Mouse (Mus musculus): ENCODE measurements around the gene Eml2.

Eml2 gene

DNA sequence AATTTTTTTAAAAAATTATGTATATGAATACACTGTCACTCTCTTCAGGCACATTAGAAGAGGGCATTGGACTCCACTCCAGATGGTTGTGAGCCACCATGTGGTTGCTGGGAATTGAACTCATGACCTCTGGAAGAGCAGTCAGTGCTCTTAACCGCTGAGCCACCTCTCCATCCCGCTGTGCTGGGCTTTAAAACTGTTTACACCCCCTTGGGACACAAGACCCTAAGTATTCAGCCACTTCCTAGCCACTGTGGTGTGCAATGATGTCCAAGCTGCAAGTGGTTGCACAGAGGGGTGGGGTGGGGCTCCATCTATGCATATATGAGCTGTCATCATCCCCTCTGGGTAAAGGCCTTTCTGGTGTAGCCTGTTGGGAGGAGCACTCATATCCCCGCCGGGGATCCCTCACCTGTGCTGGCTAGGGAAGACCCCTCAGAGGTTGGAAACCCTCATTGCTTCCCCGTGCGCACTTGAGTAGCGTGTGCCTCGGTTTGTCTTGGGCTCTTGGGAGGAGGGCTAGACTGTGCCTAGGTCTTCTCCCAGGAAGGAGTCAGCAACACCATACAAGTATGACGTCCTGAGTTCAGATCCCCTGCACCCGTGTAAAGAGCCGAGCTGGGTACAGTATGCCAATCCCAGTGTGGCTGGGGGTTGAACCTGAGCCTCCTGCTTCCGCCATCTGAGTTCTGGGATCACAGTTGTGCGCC lies 32.1 kb downstream of the Eml2 start:
- DNase-seq: no peak

DNA sequence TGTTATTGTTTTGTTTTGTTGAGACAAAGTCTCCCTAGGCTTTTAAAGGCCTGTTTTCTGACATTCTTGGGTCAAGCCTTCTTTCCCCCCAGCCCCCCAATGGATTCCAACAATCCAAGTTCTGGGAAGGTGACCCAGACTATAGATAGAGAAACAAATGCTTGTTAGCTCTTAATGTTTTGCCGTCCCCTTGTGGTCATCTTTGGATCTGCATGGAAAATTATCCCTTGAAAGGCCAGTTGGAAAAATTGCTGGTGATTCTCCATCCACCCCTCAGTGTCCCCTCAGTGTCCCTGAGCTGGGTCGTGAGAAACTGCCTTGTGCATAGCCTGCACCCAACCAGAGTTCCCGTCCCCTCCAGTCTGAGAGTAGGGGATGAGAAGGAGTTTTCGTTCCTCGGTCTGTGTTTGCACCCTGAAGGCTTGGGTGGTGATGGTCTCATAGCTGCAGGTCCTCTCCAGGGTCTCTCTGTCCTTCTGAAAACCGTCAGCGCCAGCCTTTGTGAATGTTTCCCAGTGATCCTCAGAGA lies 32.8 kb downstream of the Eml2 start:
- DNase-seq: peak; percentile 62 to 81

DNA sequence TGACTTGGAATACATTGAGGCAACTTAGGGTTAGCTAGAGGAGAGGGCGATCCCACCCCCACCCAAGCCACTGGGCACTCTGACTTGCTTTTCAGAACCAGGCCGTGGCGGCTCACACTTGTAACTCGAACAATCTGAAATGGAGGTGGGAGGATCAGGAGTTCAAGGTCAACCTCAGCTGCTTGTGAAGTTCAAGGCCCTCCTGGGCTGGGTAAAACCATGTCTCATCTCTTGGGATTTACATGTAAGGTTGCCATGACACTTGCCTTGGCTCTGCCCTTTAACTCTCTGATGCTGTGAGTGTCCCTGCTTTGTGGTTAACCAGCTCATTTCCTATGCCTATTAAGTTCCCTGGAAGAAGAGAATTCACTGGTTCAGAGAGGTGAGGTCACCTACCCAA lies 33.3 kb downstream of the Eml2 start:
- DNase-seq: no peak

DNA sequence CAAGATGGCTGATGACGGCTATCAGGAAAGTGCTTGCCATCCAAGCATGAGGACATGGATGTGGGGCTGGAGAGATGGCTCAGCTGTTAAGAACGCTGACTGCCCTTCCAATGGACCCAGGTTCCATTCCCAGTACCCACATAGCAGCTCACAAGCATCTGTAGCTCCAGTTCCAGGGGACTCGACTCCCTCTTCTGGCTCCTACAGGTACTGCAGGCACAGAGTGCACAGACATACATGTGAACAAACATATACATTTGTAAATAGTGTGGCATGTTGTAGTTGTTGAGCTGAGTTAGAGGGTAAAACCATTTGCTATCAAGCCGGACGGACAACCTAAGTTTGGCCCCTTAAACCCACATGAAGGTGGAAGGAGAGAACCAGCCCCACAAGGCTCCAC lies 33.8 kb downstream of the Eml2 start:
- DNase-seq: no peak

DNA sequence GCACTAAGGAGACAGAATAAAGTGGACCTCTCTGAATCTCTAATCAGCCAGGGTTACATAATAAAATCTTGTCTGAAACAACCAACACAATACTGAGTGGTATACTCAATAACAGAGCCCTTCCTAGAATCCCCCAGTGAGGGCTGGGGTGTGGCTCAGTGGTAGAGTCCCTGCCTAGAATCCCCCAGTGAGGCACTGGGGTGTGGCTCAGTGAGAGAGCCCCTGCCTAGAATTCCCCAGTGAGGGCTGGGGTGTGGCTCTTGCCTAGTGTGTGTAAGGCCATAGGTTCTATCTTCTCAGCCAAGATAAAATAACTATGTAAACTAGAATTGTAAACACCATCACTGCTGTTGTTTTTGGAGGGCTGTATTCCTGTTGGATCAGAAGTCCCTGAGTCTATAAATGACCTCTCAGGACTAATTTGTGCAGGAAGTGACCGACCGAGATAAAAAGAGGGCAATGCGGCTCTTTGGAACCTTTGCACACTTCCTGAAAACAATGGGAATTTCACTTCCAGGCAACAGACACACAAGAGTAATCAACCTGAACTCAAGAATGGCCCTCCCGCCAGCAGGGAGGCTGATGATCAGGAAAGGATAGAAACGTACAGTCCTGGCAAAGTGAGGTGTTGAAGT lies 34.9 kb downstream of the Eml2 start:
- DNase-seq: peak; percentile 39 to 42

DNA sequence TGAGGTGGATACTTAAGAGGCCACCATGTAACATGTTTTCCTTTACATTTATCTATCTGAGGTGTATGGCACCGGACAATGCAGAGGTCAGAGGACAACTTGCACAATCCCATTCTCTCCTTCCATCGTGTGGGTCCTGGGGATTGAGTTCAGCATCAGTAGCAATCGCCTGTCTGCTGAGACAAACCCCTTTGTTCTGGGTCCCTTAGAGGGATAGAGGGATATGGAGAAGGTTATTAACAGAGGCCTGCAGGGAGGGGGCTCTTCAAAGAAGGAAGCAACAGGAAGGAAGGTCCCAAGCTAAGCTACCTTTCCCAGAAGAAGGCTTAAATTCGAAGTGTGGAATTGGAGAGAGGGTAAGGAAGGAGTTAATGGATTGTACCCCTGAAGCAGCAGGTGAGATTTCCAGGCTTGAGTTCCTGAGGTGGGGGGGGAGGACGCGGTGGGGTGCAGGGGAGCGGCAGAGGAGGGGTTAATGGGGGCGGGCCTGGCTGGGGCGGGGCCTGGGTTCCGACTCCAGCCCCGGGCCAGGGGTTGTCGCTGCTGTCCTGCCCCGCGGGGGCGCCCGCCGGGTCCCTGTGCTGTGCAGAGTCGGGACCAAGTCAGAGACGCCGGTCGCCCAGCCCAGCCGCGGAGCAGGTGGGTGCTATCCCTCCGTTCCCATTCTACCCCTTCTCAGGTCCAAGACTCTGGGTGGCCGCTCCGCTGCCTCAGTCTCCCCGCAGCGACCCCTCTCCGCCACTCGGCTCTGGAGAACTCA lies 36.0 kb downstream of the Eml2 start, which contains the start of gene Gpr4:
Gpr4 (plus strand) TSS at position 543 of the 760 bp plus-strand sequence.
- peak; percentile 54 to 74 for DNase-seq

DNA sequence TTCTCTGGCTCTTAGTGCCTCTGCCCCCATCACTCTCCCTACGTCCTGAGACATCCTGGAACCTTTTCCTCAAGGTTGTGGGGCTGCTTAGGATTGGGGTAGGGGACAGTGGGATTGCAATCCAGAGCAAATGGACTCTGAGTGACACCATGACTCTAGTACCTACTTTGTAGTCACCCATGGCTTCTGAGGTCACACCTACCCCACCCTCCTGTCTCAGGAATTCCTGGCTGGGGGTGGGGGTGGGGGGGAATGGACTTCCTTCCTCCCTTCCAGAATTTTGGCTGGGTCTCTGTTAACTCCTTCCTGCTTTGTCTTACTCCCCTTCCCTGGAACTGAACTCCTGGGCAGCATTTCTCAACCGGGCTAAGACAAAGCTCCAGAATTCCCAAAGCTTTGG lies 37.2 kb downstream of the Eml2 start:
- DNase-seq: no peak

DNA sequence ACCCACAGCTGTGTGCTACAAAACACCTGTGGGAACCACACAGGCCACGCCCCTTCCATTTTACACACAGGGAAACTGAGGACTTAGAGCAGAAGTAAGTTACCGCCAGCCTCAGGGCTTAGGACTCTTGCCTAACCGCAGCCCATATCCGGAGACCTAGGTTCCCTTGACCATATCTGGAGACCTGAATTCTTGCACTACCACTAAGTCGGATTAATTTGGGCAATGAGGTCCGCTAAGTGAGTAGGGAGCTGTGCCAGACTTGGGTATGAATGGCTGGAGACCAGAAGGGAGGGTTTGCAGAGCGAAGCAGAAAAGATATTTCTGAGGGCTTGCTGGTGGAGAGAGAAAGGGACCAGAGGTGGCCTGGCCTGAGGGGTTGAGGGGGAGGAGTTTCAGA lies 38.1 kb downstream of the Eml2 start:
- no peak for DNase-seq

DNA sequence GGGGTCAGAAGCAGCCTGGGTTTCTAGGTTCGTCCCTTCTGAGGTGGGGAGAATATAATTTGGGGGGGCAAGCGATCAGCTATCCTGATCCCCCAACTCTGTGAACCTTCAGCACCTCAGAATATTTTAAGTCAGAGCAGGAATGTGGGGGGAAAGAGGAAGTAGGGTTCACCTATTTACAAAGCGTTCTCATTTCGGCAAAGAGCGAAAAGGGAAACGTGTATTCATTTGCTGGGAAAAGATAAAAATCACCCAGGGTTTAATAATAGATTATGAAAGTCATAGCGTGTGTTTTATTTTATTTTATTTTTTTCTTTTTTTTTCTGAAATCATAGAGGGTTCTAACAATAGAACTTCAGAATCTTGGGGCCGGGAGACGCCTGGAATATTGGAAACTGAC lies 38.7 kb downstream of the Eml2 start:
- no peak for DNase-seq

DNA sequence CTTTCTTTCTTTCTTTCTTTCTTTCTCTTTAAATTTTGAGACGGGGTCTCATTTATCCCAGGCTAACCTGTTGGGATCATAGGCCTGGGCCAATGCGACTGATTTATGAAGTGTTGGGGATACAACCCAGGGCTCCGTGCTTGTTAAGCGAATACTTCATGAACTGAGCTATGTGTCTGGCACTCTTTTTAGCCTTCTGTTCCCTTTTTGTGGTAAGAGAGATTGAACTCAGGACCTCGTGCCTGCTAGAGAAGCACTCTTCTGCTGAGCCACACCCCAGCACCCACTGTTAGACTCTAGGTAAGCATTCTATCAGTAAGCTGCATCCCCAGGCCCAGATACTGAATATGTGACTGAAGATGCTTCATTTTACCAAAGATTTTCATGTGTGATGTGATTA lies 41.3 kb downstream of the Eml2 start:
- no peak for DNase-seq

DNA sequence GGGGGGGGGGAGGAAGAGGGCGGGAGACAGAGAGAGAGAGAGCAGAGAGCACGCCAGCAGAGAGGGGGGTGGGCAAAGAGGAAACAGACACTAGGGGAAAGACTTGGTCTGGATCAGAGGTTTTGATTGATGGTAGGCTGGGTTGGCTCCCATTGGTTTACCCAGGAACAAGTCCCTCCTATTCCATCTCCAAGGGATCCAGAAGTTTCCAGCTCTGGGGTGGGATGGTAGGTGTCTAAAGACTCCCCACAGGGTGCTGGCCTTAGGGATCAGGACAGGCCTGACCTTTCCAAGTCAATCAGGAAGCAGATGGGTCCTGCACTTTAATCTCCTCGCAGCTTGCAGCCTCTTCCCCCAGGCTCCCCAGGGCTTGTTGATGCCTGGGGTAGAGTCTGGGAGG lies 41.7 kb downstream of the Eml2 start:
- DNase-seq: peak in 1 of 2 experiments; percentile 39

DNA sequence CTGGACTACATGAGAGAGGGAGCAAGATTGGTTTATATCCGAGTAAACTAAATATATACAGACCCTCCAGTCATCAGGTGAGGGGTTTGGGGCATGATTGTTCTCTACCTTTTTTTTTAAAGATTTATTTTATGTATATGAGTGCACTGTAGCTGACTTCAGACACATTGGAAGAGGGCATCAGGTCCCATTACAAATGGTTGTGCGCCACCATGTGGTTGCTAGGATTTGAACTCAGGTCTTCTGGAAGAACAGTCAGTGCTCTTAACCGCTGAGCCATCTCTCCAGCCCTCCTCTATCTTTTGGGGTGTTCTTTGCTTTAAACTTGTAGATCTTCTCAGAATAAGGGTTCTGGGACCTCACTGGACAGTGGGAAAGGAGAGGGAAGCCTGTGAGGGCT lies 43.8 kb downstream of the Eml2 start:
- no peak for DNase-seq

DNA sequence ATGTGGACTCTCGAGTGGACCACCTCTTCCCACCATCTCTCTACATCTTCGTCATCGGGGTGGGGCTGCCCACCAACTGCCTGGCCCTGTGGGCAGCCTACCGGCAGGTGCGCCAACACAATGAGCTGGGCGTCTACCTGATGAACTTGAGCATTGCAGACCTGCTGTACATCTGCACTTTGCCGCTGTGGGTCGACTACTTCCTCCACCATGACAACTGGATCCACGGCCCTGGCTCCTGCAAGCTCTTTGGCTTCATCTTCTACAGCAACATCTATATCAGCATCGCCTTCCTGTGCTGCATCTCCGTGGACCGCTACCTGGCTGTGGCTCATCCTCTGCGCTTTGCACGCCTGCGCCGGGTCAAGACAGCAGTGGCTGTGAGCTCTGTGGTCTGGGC lies 46.0 kb downstream of the Eml2 start:
- DNase-seq: no peak

DNA sequence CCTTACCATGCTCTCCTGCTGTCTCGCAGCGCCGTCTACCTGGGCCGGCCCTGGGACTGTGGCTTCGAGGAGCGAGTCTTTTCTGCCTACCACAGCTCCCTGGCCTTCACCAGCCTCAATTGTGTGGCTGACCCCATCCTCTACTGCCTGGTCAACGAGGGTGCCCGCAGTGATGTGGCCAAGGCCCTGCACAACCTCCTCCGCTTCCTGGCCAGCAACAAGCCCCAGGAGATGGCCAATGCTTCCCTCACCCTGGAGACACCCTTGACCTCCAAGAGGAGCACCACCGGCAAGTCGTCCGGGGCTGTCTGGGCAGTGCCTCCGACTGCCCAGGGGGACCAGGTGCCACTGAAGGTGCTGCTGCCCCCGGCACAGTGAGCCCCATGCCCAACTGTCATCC lies 46.7 kb downstream of the Eml2 start:
- no peak for DNase-seq

DNA sequence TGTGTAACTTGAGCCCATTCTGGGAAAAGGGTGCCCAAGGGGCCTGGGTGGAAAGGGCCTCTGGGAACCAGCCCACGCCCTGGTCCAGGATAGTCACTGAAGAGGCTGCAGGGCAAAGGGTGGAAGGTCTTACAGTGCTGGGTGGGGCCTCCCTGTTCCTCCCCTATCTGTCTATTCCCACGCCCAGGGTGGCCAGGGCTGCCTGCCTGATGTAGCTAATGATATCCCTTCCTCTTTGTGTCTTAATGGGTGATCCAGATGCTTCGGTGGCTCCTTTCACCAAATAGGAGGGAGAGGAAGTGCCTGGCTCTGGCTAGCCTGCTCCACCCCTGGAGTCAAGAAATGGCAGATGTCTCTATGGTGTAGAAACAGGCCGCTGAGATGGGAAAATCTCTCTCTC lies 48.7 kb downstream of the Eml2 start:
- DNase-seq: no peak

DNA sequence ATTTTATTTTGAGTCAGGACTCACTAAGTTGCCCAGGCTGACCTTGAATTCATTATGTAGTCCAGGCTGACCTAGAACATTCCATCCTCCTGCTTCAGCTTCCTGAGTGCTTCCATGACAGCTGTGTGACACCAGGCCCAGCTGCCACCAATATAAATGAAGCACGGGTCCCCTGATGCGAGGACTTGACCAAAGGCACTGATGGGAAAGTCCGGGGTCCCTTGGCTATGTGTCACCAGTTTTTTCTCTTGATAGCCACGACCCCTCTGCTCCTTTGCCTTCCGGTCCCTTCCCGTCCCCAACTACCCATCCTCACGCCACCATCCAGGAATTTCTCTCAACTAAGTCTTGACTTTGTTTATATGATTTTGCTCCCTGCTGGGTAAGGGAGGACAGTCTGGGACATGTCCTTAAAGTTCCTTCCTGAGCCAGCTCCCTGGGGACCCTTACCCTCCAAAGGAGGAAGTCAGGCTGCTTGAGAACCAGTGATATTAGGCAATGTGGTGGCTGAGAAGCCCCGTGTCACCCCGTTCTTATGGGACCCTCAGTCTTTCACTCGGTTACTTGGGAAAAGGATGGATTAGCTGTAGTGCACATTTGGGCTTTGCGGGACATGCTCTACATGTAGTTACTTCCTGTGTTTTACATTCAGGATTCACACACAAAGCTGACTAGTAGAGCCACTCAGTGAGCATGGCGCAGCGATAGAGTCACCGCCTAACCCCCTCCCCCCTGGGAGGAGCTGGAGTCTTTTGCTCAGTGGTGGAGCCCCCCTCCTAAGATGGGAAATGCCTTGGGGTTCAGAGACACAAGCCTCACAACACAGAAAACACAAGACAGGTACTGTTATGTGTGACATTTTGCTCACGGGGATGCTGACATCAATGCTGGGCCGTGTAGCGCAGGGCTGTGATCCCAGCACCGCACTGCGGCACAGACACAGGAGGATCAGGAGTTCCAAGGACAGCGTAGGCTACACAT lies 50.9 kb downstream of the Eml2 start:
- DNase-seq: peak in 1 of 2 experiments; percentile 26

DNA sequence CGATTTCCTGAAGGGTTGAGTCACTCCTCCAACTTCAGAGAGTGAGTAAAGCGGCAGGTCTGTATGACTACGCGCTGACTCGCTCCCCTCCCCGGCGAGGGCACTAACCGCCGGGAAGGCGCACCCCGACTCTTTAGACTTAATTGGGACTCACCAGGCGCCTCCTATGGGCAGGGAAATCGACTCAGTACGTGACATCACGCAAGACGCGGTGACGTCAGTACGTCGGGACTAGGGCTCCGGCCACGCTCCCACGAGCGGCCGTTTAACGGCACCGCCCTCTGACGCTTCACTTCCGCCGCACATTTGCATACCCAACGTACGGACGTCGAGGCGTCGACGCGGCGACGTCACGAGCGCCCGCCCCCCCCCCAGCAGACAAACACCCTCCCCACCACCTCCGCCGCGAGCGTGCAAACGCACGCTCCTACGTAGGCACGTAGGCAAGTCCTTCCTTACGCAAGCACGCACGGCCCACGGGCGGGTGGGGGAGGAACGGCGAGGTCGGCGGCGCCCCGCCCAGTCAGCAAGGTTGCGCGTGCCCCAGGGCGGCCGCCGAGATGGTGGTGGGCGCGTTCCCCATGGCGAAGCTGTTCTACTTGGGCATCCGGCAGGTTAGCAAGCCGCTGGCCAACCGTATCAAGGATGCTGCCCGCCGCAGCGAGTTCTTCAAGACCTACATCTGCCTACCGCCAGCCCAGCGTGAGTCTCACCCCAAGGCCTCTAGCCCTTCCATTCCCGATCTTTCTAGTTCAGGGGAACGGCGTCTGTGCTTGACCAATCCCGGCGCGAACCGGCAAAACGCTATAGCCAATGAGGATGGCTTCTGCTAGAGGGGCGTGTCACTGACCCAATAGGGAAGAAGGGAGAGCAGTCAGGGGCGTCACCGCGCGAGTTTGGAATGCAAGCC lies 51.9 kb downstream of the Eml2 start, which contains the start of gene Opa3:
Opa3 (plus strand) TSS at position 452 of the 910 bp plus-strand sequence.
- DNase-seq: peak; percentile 100

DNA sequence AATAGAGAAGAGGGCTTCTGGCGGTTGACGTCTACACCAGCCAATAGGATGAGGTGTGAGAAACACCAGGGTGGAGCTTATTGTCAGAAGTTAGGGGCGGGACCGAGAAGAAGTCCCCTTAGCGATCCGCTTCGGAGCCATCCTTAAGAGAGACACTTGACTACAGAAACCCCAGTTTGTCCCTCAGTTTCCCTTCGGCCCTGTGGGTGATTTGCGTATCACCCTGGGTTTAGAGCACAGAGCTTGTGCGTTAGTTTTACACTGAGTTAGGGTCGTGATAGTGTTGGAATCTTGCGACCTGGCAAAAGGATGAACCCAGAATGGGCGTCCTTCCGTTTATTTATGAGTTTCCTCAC lies 52.5 kb downstream of the Eml2 start:
- DNase-seq: no peak

DNA sequence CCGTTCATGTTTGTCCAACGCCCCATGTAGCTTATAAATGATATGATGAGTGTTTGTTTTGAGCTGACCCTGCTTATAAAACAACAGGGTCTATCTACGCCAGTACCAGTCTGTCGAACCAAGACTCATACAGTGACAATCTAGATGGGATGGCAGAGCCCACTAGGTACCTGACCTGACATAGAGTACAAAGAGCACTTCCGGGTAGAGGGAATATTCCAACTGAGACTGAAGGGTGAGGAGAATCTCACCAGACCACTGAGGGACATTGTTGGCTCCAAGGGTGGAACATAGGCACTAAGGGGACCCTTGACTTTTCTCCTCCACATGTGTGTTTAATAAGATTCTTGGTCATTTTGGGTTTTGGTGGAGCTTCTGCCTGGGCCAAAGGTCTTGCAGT lies 53.2 kb downstream of the Eml2 start:
- no peak for DNase-seq

DNA sequence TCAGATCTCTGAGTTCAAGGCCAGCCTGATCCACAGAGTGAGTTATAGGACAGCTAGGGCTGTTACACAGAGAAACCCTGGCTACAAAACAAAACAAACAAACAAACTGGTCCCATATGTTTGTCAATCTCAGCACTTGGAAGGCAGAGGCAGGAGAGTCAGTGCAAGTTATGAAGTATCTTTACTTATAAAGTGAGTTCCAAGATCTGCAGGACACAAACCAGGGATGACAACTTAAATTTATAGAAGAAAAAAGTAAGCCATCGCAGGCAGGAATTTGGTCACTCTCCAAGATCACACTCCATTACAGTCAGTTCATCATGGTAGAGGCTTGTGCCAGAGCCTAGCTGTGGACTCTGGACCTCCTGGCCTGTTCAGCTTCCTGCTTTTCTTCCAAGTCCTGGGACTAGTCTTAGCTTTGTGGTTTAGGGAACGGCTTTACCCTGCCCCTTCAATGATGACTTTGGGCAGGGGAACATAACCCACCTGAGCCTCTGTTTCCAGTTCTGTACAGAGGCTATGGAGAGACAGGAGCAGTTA lies 53.9 kb downstream of the Eml2 start:
- peak; percentile 71 to 76 for DNase-seq

DNA sequence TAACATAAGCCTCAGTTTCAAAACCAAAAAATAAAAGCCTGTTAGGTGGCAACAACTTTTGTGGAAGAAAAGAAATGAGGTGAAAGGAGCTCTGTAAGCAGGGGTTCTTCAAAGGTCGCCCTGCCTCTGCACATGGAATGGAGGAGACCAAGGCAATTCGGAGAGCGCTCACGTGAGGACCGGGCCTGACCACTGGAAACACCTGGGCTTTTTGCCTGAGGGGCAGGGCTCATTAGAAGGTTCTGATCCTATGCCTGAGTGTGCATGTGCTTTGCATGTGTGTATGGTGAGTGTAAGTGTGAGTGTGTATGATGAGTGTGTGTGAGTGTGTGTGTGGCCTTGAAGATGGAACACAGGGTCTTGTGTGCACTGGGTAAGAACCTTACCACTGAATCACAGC lies 54.7 kb downstream of the Eml2 start:
- peak in 1 of 2 experiments; percentile 40 for DNase-seq

All from kidney, postnatal 36 days (tissue).